Mouse (Mus musculus) megakaryocyte, embryonic 14.5 days (primary cell): ENCODE results near the gene Fubp1.

ENCODE experiments used
- FLI1 ChIP-seq: IDR thresholded peaks from 2 replicates; pipeline ENCODE4 v1.6.1; 2012; ENCODE audit warnings: low read length, inconsistent platforms, mixed read lengths
- GATA1 ChIP-seq: IDR thresholded peaks from 3 replicates; pipeline ENCODE4 v1.6.1; 2012; ENCODE audit warnings: mixed read lengths, low read length, inconsistent platforms, borderline replicate concordance

GRCm38 (mm10) chr3:152261948-152262347 is 51.7 kb downstream of the Fubp1 start:
- TF ChIP-seq GATA1 (no peak), FLI1 (no peak)
